Mouse (Mus musculus) spleen, adult 12 weeks (tissue): Measurements from ENCODE around the gene Kmo.

ENCODE experiments used
- DNase-seq: peaks from one replicate; pipeline ENCODE4 v3.0.0; 2022; ENCODE audit warnings: low spot score

Gene Kmo

GRCm38 (mm10) chr1:175699375-175699774 is 79.2 kb downstream of the Kmo start:
- DNase-seq: no peak

- DNase-seq: no peak
Measured at GRCm38 (mm10) chr1:175699796-175700195, 79.6 kb downstream of the Kmo start.

GRCm38 (mm10) chr1:175701145-175701544 is 81.0 kb downstream of the Kmo start:
- no peak for DNase-seq

GRCm38 (mm10) chr1:175707599-175707998 is 87.4 kb downstream of the Kmo start:
- DNase-seq: no peak

- DNase-seq: no peak
Measured at GRCm38 (mm10) chr1:175708013-175708412, 87.8 kb downstream of the Kmo start.
